Mouse (Mus musculus): ENCODE results near the gene Rasgrp4.
A peak's percentile ranks its signal among the peaks of the same experiment; 100 is the strongest.

- TF ChIP-seq ZNF384 (IDR thresholded peaks at IDR 0.05; ENCODE audit: low read depth, low read length), result no peak
- TF ChIP-seq ZC3H11A (IDR thresholded peaks at IDR 0.05; ENCODE audit: borderline replicate concordance, low read depth, low read length), result no peak
- TF ChIP-seq CHD2 (IDR thresholded peaks at IDR 0.05; ENCODE audit: low read depth, low read length), result no peak
- TF ChIP-seq MAFK (IDR thresholded peaks at IDR 0.05; ENCODE audit: insufficient read depth, low read depth, low read length), result no peak
- peak; percentile 26; the same call in 1 of the 2 replicates for TF ChIP-seq HCFC1 (IDR thresholded peaks at IDR 0.05; ENCODE audit: borderline replicate concordance, insufficient read depth, low read length)
These were observed 34.2 kb downstream of the Rasgrp4 start for GRCm38 (mm10) chr7:29168791-29169230.
